Mouse (Mus musculus) B cell, adult 2 months (primary cell): ENCODE data around the gene Chchd5.
A peak's percentile ranks its signal among the peaks of the same experiment; 100 is the strongest.

Experiments used
- DNase-seq, 2 experiments: peaks; one replicate each; pipeline ENCODE4 v3.0.0; 2022

The Chchd5 gene

GRCm38 (mm10) chr2:129164815-129165214, 35.3 kb downstream of the Chchd5 start:
- DNase-seq = no peak

DNA sequence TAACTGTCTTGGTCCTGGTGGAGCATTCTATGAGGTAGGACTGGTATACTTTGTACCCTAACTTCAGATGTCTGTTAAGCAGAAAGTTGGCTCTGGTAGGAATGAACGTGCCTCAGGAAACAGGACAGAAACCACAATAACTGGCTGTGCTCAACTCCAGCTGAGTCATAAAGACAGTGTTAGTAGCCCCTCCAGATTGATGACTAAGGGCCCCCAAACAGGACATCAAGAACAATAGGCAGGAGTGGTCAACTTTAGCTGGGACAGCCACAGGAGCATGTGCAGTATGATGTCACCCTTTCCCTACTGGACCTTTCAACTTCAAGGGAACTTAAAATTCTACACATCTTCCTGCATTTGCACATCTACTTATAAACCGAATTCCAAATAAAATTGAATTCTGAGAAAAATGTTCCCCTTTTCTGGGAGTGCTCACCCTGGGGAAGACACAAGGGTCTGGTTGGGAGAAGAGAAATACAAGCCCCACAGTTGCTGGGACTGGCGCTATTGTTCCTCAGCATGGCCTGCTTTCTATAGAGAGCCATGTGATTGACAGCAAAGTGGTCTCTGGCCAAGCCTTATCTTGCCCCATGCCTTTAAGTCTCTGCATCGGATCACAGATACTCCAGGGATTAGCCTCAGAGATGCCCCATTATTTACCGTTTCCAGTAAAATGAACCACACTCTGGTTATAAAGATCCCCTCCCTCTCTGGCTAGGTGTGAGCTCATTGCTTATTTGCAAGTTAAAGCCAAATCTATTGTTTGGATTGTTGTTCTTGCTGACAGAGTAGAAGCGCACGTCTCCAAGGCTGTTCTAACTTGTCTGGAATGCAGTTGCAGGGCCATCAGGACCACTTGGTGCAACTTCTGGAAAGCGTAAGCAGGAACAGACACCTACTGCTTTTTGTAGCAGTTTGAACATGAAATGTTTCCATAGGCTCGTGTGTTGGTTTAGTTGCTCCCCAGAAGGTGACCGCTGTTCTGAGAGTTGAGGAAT, 37.3 kb downstream of the Chchd5 start:
- no peak for DNase-seq

DNA sequence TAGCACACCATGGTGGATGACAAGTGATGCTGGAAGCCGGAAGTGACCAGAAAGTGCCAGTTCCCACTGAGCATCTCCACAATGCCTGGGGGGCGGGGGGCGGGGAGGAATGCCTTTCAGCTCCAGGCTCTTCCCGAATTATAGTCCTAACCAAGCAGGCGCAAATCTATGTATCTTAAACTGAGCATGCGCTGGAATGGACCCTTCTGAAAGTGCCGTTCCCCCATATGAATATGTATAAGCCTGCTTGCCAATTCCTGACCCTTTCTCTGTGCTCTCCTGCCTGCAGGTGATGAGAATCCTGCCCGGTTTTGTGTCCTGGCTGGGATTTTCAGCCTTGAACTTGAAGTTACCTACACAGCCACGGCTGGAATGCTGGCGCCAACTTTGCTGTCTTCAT, 43.9 kb downstream of the Chchd5 start:
- DNase-seq = no peak

- DNase-seq = peak; percentile 50 to 56
Measured at GRCm38 (mm10) chr2:129174474-129174873, 45.0 kb downstream of the Chchd5 start.

DNA sequence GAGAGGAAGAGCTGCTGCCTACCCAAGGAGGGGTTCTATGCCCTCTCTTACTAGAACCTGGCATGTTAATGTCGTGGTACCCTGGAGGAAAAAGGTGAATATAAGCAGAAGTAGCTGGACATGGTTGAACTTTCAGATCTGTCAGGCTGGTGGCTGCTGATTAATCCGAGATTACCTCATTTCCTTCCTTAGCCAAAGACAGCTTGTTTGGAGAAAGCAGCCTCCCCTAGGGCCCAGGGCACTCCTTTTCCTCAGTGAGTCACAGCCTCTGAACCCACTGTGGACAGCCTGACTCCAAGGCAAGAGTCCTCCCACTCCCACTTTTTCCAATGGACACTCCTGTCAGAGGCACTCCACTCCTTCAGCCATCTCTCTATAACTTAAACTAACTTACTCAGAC, 46.1 kb downstream of the Chchd5 start:
- DNase-seq = peak; percentile 21 to 27

- no peak for DNase-seq
Measured at GRCm38 (mm10) chr2:129176676-129177420, 47.3 kb downstream of the Chchd5 start.

DNA sequence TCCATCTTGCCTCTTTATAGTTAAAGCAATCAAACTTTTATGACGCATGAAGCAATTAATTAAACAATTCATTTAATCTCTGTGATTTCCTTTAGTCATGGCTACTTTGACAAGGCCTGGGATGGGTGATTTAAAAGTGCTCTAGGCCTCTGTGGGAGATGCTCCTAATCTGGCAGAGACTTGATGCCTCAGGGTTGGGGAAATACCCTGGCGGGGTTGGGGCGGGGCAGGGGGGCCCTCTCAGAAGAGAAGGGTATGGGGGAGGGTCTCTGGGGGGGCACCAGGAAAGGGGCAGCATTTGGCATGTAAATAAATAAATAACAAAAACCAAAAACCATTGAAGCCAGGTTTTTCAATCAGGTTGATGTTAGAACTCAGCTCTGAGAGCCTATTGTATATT, 48.2 kb downstream of the Chchd5 start:
- no peak for DNase-seq

GRCm38 (mm10) chr2:129178182-129178908, 48.8 kb downstream of the Chchd5 start:
- no peak for DNase-seq

DNA sequence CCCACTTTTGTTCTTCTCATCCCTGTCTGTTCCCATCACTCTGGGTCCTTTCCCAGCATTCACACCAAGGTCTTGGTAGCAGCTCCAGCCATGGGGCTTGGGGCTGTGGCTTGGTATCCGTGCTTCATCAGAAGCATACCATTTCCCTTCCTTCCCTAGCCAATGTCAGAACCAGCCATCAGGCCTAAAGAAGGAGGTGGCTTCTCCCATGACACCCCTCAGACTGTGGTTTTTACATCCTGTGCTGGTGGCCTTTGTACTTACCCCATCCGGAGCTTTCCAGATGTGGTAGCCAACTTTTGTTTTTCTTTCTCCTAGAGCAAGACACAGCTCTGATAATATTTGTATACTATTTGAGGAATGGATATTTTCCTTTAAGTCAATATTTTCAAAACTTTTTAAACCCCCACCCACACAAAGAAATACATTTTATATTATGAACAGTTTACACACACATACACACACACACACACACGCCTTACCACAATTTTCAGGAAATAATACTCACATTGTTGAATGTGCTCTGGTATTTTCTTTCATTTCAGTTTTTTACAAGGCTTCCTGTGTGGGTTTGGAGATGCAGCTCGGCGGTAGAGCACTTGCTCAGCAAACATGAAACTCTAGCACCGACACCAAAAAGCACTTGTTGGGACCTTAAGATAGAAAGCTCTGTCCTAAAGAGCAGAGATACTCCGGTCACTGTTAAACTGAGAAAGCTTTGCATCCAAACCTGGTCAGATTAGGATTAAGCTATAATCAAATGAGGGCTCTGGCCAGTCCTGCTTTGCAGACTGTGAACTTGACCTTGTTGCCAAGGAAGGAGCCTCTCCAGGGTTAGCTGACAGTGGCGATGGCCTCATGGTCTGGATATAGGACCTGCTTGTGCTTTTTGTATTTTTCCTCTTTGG, 50.7 kb downstream of the Chchd5 start:
- DNase-seq = peak; percentile 25 to 43

DNA sequence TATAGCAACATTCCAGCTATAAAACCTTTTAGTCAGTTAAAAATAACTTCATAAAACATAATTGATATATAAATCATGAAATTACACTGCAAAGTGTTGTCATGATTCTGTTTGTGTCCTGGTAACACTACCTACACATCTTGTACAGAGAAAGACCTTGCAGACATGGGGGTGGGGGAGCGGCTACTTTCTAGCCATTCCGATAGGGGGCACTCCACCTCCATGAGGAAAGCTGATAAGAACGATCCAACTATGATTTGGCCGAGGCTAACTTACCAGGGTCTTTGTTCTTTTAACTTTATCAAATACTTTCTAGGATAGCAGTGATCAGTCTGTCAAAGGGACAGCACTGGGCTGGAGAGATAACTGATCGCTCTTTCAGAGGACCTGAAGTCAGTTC, 52.0 kb downstream of the Chchd5 start:
- DNase-seq = no peak

- no peak for DNase-seq
Measured at GRCm38 (mm10) chr2:129182412-129182811, 52.9 kb downstream of the Chchd5 start.

DNA sequence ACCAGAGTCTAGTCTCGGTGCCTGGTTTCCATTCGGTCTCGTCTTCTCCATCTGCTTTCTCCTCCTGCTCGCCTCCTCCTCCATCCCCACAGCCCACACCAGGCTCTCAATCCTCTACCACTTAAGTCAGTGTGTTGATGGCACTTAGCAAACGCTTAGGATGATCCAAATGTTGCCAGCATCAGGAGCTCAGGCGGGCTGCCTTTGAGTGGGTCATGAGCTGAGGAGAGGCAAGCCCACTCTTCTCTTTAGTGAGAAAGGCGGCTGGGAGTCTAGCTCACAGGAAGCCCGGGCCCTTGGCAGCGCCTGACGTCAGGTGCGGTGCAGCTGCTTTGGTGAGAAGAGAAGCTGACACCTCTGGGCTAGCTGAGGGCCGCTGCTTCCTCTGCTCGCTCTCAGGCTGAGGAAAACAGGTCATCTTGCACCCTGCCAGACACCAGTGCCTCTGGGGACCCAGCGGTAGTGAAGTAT, 54.1 kb downstream of the Chchd5 start:
- DNase-seq = peak; percentile 74 to 78
